Mouse (Mus musculus) adrenal gland, postnatal 10 days (tissue): ENCODE data around the gene Gm20662. TPM values are rescaled to one million over a fixed set of nuclear protein-coding genes. Genes with fewer than 3 reads are reported as not detected.

Experiments used
- DNase-seq: peaks from one replicate; pipeline ENCODE4 v3.0.0; 2021; ENCODE audit warnings: mixed read lengths
- microRNA-seq: library from miRNA; unstranded; fragments of <30 nt; microRNA quantifications from one replicate; pipeline ENCODE4 v1.2.0, GENCODE M21; 2021
- total RNA-seq, 2 experiments: library from RNA; stranded (reverse); gene quantifications; 2 replicates each; pipeline ENCODE4 v1.2.3; 2021

The Gm20662 gene
- total RNA-seq, 2 experiments from 2014 or later = 1.1 to 1.6 TPM

GRCm38 (mm10) chr9:108093586-108093985, 97.4 kb downstream of the Gm20662 start:
- no peak for DNase-seq

- DNase-seq = peak; percentile 98
Observed at GRCm38 (mm10) chr9:108094184-108094941, 98.2 kb downstream of the Gm20662 start, which contains the start of gene Apeh. TSS of gene Apeh (minus strand) at chr9:108094606.

Small RNAs within 50 kb of the gene (microRNA-seq; reads per million reads assigned to microRNA genes)
- not detected for gene Mir7088

Other genes starting within 250 kb of the Gm20662 start
- 100 to 1,000 TPM in 1 of 2 experiments, 10 to 100 TPM in 1; 97.7 to 131 TPM for gene Rbm5, start 225.4 kb upstream of the Gm20662 start, total RNA-seq
- gene Rbm6, start 123.1 kb upstream of the Gm20662 start, total RNA-seq = 10 to 100 TPM; 35.9 to 56.7 TPM
- 10 to 100 TPM; 11.1 to 13.1 TPM for gene Mon1a, start 108.2 kb upstream of the Gm20662 start, total RNA-seq
- 1 to 10 TPM; 5.6 to 8.5 TPM for gene Mst1r, start 89.5 kb upstream of the Gm20662 start, total RNA-seq
- gene Actl11, start 67.9 kb upstream of the Gm20662 start, total RNA-seq = not detected
- gene Camkv, start 60.7 kb upstream of the Gm20662 start, total RNA-seq = 1 to 10 TPM; 1.6 to 2.7 TPM
- 1 to 10 TPM; 5.1 to 7.4 TPM for gene Traip, start 46.2 kb upstream of the Gm20662 start, total RNA-seq
- 10 to 100 TPM; 19.0 to 22.5 TPM for gene Uba7, start 20.8 kb upstream of the Gm20662 start, total RNA-seq
- under 1 TPM; 0.48 to 0.85 TPM for gene Gm20661, start 13.3 kb upstream of the Gm20662 start, total RNA-seq
- 10 to 100 TPM; 18.6 to 18.7 TPM for gene Inka1, start 10.5 kb upstream of the Gm20662 start, total RNA-seq
- gene Cdhr4, start 3.9 kb upstream of the Gm20662 start, total RNA-seq = 1 to 10 TPM; 1.7 to 2.6 TPM
- gene Ip6k1, start 6.2 kb downstream of the Gm20662 start, total RNA-seq = 10 to 100 TPM; 88.7 to 97.3 TPM
- 10 to 100 TPM; 18.5 to 21.0 TPM for gene Gmppb, start 52.9 kb downstream of the Gm20662 start, total RNA-seq
- 1 to 10 TPM; 2.7 to 3.4 TPM for gene Amigo3, start 56.8 kb downstream of the Gm20662 start, total RNA-seq
- gene Mst1, start 84.1 kb downstream of the Gm20662 start, total RNA-seq = 10 to 100 TPM; 12.8 to 28.1 TPM
- 10 to 100 TPM; 54.3 to 71.9 TPM for gene Rnf123, start 87.0 kb downstream of the Gm20662 start, total RNA-seq
- gene Apeh, start 98.3 kb downstream of the Gm20662 start, total RNA-seq = 10 to 100 TPM; 72.2 to 81.8 TPM
- 1 to 10 TPM; 1.7 to 2.7 TPM for gene Bsn, start 194.0 kb downstream of the Gm20662 start, total RNA-seq